Mouse (Mus musculus) retina, postnatal 7 days (tissue): ENCODE data around the gene Far1.
A peak's percentile ranks its signal among the peaks of the same experiment; 100 is the strongest.

Experiments
- DNase-seq: peaks from one replicate; pipeline ENCODE4 v3.0.0-alpha.2; 2012; ENCODE audit warnings: low read depth, low spot score

Gene Far1

GRCm38 (mm10) chr7:113513286-113513962 is at the start of gene Far1:
TSS of gene Far1 (plus strand) at chr7:113513834.
- peak; percentile 96 for DNase-seq

GRCm38 (mm10) chr7:113468345-113468744 is 45.3 kb upstream of the Far1 start:
- no peak for DNase-seq

DNA sequence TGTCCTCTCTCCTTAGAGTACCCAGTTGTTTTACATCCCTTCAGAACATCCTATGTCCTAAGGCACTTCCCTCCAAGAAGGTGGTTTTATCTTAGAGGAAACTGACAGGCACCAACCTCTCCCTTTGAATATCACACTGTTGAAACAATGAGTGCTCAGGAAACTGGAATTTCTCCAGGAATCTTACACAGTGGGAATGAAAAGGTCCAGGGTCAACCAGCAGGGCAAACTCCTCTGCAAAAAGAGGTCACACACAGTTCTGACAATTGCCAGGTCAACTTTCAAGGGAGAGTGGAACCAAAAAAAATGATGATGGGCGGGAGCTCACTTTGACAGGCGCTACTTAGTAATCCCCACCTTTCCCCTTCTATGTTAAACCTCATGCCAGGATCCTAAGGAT is 43.0 kb upstream of the Far1 start:
- DNase-seq = no peak

DNA sequence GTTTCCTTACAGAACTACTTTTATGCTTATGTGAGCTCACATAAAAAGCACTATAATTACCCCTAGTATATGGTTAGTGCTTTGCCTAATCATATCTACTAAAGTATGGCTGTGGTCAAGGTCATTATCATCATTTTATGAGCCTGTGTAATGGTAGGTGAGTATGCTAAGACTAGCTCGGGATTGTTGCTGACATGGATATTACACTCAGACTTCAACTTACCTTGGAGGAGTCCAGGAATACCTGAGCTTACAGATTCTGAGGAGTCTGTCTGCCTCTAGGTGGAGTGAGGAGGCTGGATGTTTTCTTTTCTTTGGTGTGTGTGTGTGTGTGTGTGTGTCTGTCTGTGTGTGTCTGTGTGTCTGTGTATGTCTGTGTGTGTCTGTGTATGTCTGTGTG is 42.0 kb upstream of the Far1 start:
- DNase-seq = no peak

GRCm38 (mm10) chr7:113495792-113496191 is 17.8 kb upstream of the Far1 start:
- DNase-seq = no peak

- DNase-seq = no peak
Measured at GRCm38 (mm10) chr7:113498413-113498812, 15.2 kb upstream of the Far1 start.

DNA sequence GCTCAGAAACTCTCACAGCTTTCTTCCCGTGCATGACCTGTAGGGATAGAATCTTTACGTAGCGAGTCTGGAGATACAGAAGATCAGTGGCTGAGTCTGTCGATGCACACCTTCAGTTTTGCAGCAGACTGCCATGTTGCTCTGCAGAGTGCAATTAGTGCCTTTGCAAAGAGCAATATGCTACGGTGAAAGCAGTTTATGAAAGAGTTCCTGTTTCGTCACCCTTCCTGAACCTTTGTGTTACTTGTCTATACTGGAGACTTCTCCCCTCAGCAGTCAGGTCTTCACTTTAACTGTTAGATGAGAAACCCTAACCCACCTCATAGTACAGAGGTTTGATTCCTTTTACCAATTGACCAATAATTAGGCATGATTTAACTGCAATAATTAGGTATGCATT is 13.8 kb upstream of the Far1 start:
- no peak for DNase-seq

DNA sequence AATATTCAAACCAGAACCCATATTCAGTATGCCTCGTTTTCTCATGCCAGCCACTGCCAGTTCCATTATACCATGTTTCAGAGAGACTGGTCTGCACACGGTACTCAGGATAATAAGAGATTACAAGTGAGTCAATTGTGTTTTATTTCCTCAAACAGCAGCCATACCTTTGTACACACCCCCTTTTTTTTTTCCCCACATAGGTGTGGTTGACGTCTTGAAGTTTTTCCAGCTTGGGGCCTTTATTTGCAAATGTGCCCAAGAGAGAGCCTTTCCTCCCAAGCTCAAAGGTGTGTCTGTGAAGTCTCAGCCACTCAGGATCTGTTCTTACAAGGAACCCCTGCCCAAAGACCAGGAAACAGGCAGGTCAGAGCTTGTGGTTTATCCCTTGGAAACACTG is 11.2 kb upstream of the Far1 start:
- no peak for DNase-seq

DNA sequence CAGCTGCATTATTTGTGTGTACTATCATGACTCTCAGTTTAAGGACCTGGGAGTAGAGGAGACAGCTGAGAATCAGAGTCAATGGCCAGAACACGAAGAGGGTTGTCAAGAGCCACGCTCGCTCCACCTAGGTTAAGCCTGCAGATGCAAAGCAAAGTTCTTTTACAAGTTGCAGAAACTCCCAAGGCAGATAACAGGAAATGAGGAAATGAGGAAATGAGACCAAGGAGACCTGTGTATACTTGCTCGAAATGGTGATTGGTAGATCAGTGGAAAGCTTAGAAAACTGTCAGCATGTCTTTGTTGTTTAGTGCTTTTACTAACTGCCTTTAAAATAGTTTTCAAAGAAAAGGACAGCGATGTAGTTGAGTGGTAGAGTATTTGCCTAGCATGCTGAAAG is 8.6 kb upstream of the Far1 start:
- no peak for DNase-seq

- DNase-seq = no peak
Measured at GRCm38 (mm10) chr7:113505516-113506045, 8.1 kb upstream of the Far1 start.

- no peak for DNase-seq
Measured at GRCm38 (mm10) chr7:113507846-113508245, 5.8 kb upstream of the Far1 start.

GRCm38 (mm10) chr7:113511396-113511795 is 2.2 kb upstream of the Far1 start:
- DNase-seq = no peak

GRCm38 (mm10) chr7:113512527-113513285 is 928 bp upstream of the Far1 start:
- no peak for DNase-seq

DNA sequence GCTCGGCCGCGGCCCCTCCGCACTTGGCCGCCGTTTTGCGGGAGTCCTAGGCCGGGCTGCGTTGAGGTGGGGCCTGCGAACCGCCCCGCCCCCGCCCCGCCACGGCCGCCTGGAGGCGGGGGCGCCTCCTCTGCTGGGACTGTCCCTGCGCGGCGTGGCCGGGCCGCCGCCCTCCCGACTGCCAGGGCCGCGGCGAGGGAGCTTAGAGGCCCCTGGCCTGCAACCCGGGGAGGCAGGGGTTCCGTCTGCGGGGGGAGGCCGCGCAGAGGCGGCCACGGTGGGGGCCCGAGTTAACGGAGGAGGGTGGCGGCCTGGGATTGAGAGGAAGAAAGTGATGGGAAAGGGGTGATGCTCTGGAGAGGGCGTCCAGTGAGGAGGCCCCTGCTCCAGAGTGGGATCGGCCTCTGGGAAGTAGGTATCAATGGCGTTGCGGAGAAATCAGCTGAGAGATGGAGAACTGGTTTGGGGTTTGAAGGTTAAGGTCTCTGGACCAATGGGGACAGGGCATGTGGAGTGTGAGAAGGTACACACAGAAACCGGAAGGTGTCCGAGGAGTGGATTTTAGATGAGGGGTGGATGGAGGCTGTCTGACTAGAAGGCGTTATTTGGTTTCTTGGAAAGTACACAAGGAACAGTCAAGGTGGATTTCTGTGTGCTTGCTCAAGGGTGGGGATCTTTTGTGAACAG is 472 bp downstream of the Far1 start:
- no peak for DNase-seq

- DNase-seq = no peak
Measured at GRCm38 (mm10) chr7:113515831-113516230, 2.2 kb downstream of the Far1 start.

DNA sequence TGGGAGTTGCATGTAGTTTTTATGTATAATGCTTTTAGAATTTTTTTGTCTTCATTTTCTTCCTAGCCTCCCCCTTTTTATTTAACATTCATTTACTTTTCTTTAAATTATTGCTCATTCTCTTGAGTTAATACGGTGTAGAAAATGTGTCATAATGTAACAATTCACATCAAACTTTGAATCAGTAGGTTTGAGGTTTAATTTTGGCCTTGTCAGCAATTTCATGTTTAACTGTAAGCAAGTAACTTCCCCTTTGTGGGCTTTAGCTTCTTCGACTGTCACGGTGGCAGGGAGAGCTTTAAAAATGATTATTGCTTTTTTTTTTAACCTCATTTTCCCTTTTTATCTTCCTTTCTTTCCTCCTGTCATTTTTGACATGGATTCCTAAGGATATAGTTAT is 4.8 kb downstream of the Far1 start:
- no peak for DNase-seq

DNA sequence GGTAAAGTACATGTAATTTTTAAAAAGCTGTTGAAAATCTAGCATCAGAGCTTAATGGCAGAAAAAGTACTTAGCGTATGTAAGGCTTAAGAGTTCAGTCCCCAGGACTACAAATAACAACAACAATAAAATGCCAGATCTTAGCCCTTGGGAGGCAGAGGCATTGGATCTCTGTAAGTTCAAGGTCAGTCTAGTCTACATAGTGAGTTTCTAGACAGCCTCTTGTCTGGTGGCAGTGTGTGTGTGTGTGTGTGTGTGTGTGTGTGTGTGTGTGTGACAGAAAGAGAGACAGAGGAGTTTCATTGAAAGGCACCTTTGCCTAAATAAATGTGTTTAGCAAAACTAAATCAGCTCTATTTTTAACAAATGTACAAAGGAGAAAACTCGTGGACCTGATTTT is 5.3 kb downstream of the Far1 start:
- no peak for DNase-seq

GRCm38 (mm10) chr7:113543158-113543557 is 29.5 kb downstream of the Far1 start:
- no peak for DNase-seq

GRCm38 (mm10) chr7:113551742-113552463 is 38.3 kb downstream of the Far1 start:
- no peak for DNase-seq

GRCm38 (mm10) chr7:113552508-113552907 is 38.9 kb downstream of the Far1 start:
- no peak for DNase-seq

DNA sequence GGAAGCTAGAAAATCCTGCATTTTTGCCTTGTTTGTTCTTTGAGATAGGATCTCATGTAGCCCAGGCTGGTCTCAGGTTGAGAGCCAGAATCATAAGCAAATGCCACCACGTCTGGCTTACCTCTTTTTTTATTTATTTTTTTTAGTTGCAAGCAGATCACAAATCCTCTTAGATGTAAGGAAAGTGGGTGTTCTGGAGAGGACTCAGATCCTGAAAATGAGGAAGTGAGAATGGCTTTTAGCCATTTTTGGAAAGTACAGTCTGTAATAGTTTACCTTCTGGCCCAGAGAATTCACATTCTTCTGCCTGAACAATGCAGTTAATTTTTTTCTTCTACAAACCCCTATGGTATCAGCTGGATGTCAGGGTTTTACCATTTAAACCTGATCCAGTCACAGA is 42.5 kb downstream of the Far1 start:
- no peak for DNase-seq

DNA sequence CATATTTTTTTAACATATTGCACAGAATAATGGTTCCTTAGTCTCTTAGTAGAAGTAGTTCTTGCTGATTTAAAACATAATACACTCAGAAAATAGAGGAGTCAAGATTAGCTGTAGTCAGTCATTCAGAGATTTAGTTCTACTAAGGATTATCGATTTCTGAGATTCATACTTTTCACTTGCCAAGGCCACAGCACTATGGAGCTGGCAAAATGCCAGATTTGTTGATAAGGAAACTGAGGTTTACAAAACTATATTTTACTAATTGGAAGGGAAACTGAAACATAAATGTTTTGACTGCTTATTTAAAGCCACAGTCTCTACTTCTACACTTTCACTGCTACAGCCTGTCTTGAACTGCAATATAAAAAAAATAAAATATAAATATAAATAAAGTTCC is 53.3 kb downstream of the Far1 start:
- no peak for DNase-seq
